Mouse (Mus musculus) heart, postnatal 0 days (tissue): Measurements from ENCODE around the gene Asb16.

Experiments
- CTCF ChIP-seq: IDR thresholded peaks from 2 replicates; pipeline ENCODE4 v1.5.1; 2016; ENCODE audit warnings: antibody characterized with exemption, control low read depth, low read depth
- EP300 ChIP-seq: IDR thresholded peaks from 2 replicates; pipeline ENCODE4 v1.6.1; 2016; ENCODE audit warnings: antibody characterized with exemption, low read depth

GRCm38 (mm10) chr11:102236022-102236421, 32.5 kb upstream of the Asb16 start:
- no peak for TF ChIP-seq CTCF
- no peak for TF ChIP-seq EP300
